Mouse (Mus musculus) gastrocnemius, postnatal 25 days (tissue): ENCODE measurements around the gene Ilvbl. TPM values are rescaled to one million over a fixed set of nuclear protein-coding genes. Genes with fewer than 3 reads are reported as not detected.
"Not testable (repeated sequence)": the region's sequence is repeated elsewhere in the genome, so short reads cannot be mapped to it uniquely, and the experiment has no call there.

Source experiments
- DNase-seq: peaks from one replicate; pipeline ENCODE4 v3.0.0; 2022
- long read RNA-seq, 2 experiments: library from polyadenylated mRNA; stranded (forward); transcript quantifications; one replicate each; pipeline ENCODE4 v2.0.0; 2021
- total RNA-seq, 2 experiments: library from RNA; stranded (reverse); gene quantifications; 1 replicate in 1 of 2; 2 replicates in 1 of 2; pipeline ENCODE4 v1.2.3; 2021

The Ilvbl gene
- 10 to 100 TPM; 10.0 to 13.4 TPM for total RNA-seq
- long read RNA-seq, experiment 1, partial matches to known transcripts, result 2 of 10 reads
- long read RNA-seq, experiment 1, other reads (novel, unspliced or antisense), result 3 of 10 reads
- long read RNA-seq, experiment 2, partial matches to known transcripts, result 0 of 11 reads
- long read RNA-seq, experiment 2, other reads (novel, unspliced or antisense), result 2 of 11 reads

DNA sequence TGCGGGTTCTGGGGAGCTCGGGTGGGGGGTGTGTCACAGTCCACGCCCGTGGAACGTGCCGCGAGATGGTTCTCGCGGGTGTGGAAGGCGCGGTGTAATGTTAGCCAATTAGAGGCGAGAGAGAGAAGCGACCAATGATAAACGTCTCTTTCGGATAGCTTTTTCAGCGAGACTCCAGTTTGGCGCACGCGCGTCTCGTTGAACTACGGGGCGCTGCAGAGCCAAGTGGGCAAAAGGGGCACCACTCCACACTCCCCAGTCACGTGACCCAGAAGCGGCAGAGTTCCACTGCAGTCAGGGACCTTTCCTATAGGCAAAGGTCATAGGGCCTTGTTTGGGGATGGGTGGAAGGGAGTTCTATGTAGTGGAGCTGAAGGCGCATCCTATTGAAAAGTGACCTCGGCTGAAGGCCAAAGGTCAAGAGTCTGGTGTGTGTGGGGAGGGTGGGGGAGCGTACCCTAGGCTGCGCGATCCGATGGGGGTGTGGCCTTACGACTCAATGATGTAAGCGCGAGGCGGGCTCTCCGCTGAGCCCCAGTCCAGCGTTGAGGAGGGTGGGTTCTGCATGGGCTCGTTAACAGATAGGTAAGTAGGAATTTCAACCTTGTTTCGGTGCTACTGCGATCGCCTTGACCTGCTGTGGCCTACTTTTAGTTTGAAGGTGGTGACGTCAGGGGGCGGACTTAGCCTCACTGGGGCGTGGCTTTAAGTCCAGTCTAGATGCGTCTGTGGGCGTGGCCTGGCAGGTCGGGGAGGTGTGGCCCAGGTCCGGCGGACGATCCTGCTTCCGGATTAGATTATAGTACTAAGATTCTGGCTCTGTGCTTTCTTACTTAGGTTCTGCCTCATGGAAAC is at the start of gene Ilvbl:
Gene Ilvbl (plus strand): TSS at position 97 of the 855 bp plus-strand sequence.
- DNase-seq, result peak; percentile 90

DNA sequence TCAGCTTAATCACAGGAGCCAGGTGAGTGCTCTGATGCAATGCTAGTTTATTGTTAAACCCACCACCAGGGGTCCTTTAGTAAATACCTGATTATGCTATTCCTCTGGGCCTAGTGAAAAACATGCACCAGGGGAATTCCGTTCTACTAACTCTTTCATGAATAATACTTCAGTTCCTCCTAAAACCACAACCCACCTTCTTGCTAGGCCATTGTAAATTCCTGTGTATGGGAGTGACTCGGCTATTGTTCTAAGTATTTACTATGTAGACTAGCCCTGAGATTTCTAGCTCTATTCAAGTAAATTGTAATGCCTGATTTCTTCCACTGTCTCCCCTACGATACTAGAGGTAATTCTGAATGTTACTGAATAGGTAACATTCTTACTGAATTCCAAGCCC is 49.1 kb upstream of the Ilvbl start:
- not testable (repeated sequence) for DNase-seq

DNA sequence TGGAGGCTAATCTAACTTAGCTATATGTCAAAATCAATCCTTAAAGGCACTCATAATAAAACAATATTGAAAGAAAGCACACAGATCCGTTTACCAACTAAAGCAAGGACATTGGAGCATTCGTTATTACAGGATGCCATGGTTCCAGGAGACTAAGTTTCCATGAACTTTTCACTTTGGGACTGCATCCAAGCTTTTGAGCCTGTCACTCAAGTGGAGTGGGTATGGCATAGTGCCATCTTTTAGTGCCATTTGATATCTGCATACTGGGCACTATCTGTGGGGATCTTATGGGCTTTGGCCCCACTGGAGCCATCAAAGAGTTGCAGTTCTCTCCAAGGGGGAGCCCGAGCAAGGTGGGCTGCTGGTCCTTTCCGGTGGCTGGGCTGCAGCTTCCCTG is 48.6 kb upstream of the Ilvbl start:
- DNase-seq, result no peak

DNA sequence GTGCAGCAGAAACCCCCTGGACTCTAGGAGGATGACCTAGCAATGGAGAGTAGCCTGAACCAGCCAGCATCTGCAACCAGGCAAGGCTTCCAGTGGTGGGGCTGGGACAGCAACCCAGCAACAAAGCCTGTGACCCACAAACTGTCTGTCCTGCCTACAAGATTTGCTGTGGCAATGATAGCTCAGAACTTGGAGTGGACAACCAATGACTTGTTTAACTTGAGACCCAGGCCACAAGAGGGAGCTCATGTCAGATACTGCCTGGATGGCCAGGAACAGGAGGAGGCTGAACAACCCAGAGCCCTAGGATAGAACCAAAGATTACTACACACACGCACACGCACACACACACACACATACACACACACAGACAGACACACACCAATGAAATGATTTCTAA is 33.2 kb upstream of the Ilvbl start:
- DNase-seq, result no peak

DNA sequence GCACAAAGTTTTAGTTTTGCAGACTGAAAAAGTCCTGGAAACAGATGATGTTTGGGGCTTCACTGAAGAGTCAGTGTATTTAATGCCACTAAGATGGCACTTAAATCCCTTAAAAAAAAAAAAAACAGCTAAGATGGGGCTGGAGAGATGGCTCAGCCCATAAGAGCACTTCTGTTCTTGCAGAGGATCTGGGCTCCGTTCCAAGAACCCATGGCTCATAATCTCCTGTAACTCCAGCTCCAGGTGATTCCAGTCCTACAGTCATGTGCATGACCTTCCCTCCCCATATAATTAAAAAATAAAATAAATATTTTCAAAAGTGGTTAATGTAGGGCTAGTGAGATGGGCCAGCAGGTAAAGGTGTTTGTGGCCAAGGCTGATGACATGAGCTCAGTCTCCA is 9.1 kb upstream of the Ilvbl start:
- DNase-seq, result no peak

DNA sequence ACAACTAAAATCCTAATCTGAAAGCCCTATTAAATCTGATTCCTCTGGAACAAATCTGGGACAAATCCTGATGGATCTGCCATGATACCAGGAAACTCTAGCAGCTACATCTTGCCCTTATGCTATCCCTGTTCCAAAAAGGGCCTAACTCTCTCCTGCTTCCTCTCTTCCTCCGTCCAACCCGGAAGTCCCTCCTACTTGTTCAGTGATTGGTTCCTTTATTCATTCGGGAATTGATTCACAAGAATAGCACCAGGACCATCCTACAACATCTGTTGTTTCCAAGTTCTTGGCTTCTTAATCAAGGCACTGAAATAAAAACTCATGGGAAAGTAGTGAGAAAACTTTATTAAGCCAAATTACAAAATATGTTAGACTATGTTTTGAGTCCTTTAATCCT is 5.0 kb upstream of the Ilvbl start:
- no peak for DNase-seq

DNA sequence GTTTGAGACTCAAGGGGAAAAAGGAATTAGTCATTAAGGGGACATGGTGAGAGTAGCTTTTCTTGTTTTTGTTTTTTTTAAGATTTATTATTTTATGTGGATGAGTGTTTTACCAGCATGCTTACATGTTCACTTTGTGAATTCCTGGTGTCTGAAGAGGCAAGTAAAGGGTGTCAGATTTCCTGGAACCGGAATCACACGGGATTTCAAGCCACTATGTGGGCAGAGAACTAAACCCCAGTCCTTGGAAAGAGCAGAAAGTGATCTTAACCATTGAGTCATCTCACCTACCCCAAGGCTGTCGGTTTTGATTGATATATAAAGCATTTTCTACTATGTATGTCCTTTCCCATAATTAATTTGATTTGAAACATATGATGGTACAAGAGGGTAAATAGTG is 4.5 kb upstream of the Ilvbl start:
- DNase-seq, result no peak

DNA sequence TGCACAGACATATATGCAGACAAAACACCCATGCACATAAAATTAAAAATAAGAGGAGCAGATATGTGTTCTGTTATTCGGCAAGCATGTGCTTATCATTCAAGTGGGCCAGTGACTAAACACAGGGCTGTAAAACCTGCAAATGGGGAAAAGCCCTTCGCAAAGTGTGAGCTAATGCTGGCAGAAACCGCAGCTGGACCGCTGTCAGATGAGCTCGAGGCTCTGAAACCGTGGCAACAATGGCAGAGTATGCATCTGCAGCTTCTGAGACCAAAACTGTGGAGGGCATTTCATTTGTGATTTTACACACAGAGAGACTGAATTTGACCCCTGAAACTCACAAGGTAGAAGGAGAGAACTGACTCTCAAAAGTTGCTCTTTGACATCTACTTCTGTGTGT is 3.7 kb upstream of the Ilvbl start:
- no peak for DNase-seq

DNA sequence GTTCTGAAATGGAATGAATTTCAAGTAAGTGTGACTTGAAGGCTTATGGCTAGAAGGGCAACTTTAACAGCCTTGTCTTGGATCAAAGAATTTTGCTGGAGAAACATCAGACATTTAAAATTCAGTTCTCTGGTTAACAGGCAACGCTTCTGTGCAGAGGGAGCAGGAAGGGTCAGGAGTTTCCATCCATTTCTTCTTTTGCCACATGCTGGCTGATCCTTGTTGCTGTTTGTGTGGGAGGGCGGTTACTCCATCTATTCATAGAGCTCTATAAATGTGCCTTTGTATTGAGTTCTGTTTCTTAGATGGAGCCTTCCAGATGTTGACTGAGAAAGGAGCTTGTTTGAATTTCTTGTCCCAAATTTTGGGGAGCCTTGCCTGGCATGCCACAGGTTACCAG is 3.2 kb upstream of the Ilvbl start:
- no peak for DNase-seq

DNA sequence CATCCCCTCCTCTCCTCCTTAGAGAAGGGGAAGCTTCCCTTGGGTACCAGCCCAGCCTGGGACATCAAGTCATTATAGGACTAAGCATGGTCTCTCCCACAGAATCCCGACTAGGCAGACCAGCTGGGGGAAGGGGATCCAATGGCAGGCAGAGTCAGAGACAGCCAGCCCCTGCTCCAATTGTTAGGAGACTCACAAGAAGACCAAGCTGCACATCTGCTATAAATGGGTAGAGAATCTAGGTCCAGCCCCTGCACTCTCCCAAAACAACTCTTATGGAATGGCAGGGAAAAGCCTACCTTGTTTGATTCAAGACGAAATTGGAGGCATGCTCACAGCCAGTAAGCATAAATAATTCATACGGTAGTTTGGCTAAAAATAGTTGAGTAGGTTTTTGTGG is 920 bp upstream of the Ilvbl start:
- no peak for DNase-seq

DNA sequence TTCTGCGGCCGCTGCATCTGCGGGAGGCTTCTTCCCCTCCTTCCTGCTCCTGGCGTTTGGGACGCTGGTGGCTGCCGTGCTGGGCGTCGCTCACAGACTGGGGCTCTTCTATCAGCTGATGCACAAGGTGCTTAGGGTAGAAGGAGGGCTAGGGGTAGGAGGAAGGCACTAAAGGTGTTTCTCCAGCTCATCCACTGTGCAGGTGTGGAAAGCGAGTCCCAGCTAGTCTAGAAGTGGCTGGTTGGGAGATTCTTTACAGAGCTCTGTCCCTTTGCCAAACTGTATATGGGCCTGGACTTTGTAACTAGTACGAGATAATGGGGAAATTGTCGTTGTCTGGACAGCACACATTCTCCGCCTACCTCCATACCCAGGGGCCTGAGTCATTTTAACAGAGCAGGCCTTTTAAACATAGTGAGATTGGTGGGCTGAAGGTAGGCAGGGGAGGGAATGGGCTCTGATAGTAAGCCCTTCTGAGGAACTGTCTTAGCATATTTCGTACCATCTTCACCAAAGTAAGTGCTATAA is 1.0 kb downstream of the Ilvbl start:
- no peak for DNase-seq

DNA sequence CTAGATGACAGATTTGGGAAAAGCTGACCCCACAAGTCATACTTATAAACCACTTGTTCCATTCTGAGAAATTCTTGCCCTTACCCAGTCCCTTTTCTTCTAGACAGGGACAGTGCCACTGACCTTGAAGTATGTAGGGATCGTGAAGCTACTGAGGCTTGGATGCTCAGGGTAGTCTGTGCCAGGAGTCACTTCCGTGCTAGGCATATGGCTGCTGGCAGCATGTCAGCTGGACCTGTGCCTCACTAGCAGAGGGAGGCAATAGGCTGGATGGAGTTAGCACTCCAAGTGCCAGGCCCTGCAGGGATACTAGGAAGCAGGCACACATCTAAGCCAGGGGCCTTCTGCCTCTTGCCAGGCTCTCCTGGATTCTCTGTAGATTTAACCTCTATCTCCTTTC is 1.5 kb downstream of the Ilvbl start:
- DNase-seq, result no peak

DNA sequence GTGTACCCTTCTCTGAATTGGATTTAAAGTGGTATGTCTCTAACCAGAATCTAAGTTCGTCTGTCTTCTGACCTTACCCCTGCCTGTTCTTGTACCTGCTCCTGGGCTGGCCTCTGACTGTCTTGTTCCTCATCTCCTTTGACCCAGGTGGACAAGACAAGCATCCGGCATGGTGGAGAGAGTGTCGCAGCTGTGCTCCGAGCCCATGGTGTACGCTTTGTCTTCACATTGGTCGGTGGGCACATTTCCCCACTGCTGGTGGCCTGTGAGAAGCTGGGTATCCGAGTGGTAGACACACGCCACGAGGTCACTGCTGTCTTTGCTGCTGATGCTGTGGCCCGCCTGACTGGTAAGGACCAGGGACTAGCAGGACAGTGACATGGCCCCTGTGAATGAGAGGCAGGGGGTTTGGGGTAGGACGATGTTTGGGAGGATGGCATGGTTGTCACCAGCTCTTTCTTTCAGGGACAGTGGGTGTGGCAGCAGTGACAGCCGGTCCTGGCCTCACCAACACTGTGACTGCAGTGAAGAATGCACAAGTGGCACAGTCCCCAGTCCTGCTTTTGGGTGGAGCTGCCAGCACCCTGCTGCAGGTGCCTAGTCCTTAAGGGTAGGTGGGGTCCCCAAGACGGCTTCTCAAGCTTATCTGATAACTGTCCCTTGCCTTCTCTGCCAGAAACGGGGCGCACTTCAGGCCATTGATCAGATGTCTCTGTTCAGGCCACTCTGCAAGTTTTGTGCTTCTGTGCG is 2.5 kb downstream of the Ilvbl start:
- no peak for DNase-seq

DNA sequence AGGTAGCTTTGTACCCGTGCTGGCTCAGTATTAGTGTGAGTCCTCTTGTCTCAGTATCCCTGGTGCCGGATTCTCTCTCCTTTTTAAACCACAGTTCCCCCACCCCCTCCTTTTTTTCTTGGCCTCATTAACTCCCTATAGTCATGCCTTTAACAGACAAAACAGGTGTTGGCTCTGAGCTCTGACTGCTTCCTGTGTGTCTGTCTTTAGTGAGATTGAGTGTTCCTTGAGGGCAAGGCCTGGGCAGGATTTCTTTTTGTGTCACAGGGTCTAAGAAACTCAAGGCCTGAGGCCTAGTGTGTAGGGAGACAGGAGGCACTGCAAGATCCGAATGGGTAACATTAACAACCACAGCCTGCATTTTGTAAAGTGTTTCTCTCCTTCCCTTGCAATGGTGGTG is 4.1 kb downstream of the Ilvbl start:
- no peak for DNase-seq

DNA sequence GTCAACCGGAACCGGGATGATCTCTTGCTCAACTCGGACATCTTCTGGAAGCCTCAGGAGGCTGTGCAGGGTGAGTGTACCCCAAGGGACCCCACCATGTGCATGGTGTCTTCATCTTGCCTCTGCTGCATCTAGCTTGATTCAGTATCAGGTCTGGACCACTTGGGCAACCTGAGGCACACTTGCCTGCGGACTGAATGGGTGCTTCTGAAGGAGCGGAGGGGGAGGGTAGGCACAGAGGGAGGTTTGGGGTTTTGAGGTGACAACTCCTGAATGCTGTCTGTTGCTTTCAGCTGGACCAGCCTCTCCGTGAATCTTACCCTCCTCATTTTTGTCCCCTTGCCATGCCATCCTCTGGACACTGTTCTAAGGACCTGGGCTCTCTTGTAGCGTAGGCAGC is 7.0 kb downstream of the Ilvbl start:
- DNase-seq, result no peak

DNA sequence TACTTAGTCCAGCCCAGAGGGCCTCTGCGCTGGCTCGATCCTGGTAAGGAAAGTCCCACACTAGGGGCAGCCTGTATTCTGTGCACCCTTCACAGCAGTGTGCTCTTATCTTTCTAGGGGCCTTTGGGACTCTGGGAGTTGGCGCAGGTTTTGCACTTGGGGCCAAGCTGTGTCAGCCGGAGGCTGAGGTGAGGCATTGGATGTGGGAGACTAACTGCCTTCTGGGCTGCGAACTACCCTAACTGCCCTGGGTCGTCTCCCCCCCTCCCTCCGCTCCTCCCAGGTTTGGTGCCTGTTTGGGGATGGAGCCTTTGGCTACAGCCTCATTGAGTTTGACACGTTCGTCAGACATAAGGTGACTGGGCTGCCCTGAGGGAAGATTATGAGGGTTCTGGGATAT is 9.2 kb downstream of the Ilvbl start:
- no peak for DNase-seq

DNA sequence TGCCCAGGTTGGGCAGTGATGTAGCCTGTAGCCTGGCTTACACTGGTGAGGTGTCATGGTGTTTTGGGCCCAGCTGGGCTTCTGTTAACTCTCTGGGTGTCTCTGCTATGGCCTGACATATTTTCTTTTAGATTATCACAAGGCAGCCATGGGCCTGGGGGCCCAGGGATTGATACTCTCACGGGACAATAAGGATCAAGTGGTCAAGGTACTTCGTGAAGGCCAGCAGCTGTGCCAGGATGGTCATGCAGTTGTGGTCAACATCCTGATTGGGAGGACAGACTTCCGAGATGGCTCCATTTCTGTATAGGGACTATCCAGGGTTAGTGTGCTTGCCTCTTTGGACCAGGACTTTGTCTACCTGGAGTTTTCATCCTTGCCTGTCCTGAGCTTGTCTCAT is 9.8 kb downstream of the Ilvbl start:
- DNase-seq, result no peak

DNA sequence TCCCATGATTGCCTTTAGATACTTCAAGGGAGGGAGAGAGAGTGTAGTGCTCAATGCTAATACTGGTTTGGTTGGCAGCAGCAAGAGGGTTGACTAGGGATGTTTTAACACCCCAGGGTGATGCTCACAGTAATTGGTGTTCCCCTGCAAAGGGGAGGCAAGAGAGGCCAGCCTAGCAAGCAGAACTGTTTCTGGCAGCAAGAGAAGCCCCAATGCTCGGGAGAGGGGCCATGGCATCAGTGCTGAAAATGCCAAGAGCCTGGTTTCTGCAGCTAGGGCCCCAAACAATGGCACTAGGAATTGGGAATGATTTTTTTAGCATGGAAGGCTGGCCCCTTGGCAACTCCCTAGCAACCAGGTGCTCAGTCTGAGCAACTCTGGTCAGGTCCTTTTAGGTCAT is 10.8 kb downstream of the Ilvbl start:
- no peak for DNase-seq

DNA sequence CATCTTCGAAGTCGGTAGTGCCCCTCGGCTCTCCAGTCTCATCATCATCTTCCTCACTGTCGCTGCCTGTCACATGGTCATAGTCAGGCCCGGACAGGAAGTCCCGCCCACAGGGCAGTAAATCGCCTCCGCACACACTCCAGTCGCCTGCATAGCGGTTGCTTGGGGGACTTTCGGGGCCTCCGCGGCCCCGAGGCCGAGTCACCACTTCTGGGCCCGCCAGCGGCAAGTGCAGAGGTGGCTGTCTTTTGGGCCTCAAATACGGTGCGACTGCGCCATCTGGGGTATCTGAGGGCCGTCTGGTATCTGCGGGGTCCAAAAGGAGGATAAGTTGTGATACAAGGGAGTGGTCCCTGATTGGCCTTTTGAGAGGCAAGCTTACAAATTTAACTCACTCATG is 11.5 kb downstream of the Ilvbl start:
- no peak for DNase-seq

DNA sequence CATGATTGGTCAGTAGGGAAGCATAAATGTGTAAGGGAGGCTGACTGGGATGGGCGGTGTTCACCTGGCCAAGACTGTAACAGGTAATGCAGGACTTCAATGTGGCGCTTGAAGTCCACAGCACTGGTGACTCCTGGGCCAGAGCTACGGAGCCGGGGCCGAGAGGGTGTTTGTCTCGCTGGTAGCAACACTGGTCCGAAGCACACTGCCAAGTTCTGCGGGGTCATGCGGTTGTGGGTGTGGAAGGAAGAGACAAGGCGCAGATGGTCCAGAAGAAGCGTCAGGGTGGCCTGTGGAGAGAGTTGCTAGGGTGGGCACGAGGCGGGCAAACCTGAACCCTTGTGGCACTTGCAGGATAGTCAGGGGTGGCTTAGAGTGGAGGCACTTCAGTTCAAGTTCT is 11.9 kb downstream of the Ilvbl start:
- DNase-seq, result no peak

DNA sequence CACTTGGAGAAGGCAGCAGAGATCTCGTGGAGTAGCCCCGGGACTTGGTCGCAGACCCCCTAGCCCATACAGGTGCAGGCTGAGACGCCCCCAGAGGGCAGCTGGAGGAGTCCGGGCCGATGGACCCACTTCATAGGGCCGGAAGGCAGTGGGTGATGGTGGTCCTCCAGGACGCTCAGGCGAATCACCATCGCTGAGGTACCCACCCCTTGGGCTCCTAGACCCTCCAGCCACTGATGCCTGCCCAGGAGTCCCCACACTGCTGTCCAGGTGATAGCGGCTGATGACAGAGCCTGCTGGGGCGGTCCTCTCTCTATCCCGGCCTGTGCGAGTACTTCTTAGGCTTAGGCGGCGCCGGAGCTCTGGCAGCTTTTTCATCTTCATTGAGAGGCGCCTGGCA is 15.1 kb downstream of the Ilvbl start:
- no peak for DNase-seq

DNA sequence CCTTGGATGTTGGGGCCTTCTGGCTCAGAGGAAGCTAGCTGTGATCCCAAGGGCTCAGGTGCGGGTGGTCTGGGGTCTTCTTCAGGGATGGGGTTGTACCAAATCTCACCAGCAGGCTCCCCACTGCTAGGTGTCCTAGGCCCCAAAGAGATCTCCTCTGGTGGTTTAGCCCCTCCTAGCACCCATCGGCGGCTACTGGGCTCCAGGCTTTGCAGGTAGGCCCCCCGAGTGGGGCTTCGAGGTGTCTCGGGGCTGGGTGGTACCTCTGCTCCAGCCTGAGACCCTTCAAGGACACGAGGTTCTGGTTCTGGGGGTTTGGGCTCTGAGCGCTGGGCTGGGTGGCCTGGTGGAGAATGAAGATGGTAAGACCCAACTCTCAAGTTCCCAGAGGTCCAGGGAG is 15.8 kb downstream of the Ilvbl start:
- no peak for DNase-seq

DNA sequence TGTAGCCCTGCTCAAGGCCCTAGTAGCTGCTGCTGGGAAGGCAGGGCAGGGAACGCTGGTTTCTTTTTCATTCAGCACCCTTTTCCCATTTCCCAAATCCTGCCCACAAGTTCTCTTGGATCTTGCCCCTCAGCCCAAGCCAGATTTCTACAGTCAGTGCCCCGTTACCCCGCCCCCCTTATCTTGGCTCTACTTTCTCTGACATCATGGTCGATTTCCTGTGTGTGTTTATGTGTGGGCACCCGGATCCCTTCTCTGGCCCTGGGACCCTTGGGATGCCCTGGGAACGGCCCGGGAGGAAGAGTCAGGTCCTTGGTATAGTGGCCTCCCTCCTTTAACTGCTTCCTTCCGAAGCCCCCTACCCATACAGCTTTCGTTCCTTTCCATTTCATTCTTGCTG is 16.6 kb downstream of the Ilvbl start:
- DNase-seq, result no peak
